ENCODE assay signal across 9 mouse cellular contexts in the genomic region with DNA sequence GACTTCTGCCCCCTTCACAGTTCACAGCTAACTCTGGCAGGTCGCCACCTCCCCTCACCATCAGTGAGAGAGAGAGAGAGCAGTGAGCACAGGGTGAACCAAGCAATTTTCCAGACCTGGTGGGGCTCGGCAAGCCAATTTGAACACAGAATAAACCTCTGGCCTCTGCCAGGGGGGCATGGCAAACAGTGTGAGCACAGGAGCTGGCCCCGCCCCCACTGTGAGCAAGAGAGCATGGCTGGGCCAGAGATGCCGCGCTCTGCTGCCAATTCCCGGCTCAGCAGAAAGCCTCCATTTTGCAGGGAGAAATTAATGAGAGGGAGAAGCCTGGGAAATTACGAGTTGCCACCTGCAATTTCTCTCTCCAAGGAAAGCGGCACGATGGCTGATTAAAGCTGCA. TPM values are rescaled to one million over a fixed set of nuclear protein-coding genes. Genes with fewer than 3 reads are reported as not detected.
DNase-seq lines count a peak whose midpoint lies in the region; ATAC-seq and TF ChIP-seq lines count a peak whose summit lies in the region.
"Had no signal": no experiment of that assay in that cellular context is flagged by ENCODE, and none has a peak within 500 bp of the region (broad histone marks: within the 10 kb centered on the region; RNA-seq: fewer than 3 reads in every experiment).

No protein-coding gene starts in this region.

- H3K4me2 ChIP-seq in hindbrain, embryonic 11.5 days (replicated peaks; ENCODE audit: low read depth, low read length): no peak overlapping the region
- 0 out of 2 replicates have a peak overlapping the region, but pooled peaks have one; percentile 9 for H3K4me2 ChIP-seq in hindbrain, embryonic 14.5 days (replicated peaks)
- no peak overlapping the region; the same call in 1 of the 2 replicates for H3K4me2 ChIP-seq in stomach, postnatal 0 days (replicated peaks; ENCODE audit: low read depth)

- DNase-seq in hindbrain, embryonic 10.5 days (ENCODE audit: low spot score): no peak
- no peak for DNase-seq in hindbrain, embryonic 11.5 days (ENCODE audit: low spot score)
- peak; percentile 55 for DNase-seq in right cerebral cortex, postnatal 4 days
- no peak for DNase-seq in right cerebral cortex, postnatal 25 days
- no peak for DNase-seq in hindbrain, embryonic 14.5 days (ENCODE audit: low spot score)
- peak; percentile 64 for DNase-seq in stomach, postnatal 0 days (ENCODE audit: low spot score)
- DNase-seq in left cerebral cortex, adult 11 months (ENCODE audit: low spot score): no peak
- DNase-seq: gastrocnemius, postnatal 10 days had no signal

- no peak for ATAC-seq in hindbrain, embryonic 11.5 days (ENCODE audit: low FRiP score)
- no peak for ATAC-seq in hindbrain, embryonic 14.5 days (ENCODE audit: low FRiP score)
- ATAC-seq in stomach, postnatal 0 days (ENCODE audit: low FRiP score, low TSS enrichment): no peak
- no peak for ATAC-seq in inflammation-experienced regulatory T-cells, adult 6 months

- TF ChIP-seq CTCF in stomach, postnatal 0 days (IDR thresholded peaks at IDR 0.05; ENCODE audit: low read depth): no peak

- 33% methylated on average over 9 of the region's 9 CpGs for WGBS in hindbrain, embryonic 10.5 days
- WGBS in hindbrain, embryonic 11.5 days: 37% methylated on average over 9 of the region's 9 CpGs
- WGBS in hindbrain, embryonic 14.5 days: 17% methylated on average over 9 of the region's 9 CpGs
- 19% methylated on average over 9 of the region's 9 CpGs for WGBS in stomach, postnatal 0 days

- no peaks in the 10 kb centered on the region for H3K9me3 ChIP-seq in hindbrain, embryonic 10.5 days
- H3K9me3 ChIP-seq in hindbrain, embryonic 11.5 days (ENCODE audit: control insufficient read depth, low read length): no peaks in the 10 kb centered on the region
- no peaks in the 10 kb centered on the region for H3K9me3 ChIP-seq in hindbrain, embryonic 14.5 days (ENCODE audit: control insufficient read depth, low read length)
- H3K9me3 ChIP-seq in stomach, postnatal 0 days (ENCODE audit: control insufficient read depth, low read length): no peaks in the 10 kb centered on the region

- no peak overlapping the region for H3K9ac ChIP-seq in hindbrain, embryonic 11.5 days (ENCODE audit: low read depth, low read length)
- peak overlapping the region; percentile 37 for H3K9ac ChIP-seq in hindbrain, embryonic 14.5 days
- no peak overlapping the region for H3K9ac ChIP-seq in stomach, postnatal 0 days (ENCODE audit: low read length)

- peaks cover 80% of the 10 kb centered on the region for H3K4me1 ChIP-seq in hindbrain, embryonic 10.5 days (replicated peaks)
- peaks cover 26% of the 10 kb centered on the region for H3K4me1 ChIP-seq in hindbrain, embryonic 11.5 days (replicated peaks; ENCODE audit: control insufficient read depth, insufficient read depth, low read length)
- H3K4me1 ChIP-seq in hindbrain, embryonic 14.5 days (replicated peaks; ENCODE audit: control insufficient read depth, insufficient read depth, low read length): peaks cover 73% of the 10 kb centered on the region
- peaks cover 21% of the 10 kb centered on the region for H3K4me1 ChIP-seq in stomach, postnatal 0 days (replicated peaks; ENCODE audit: control insufficient read depth, insufficient read depth)

- H3K4me3 ChIP-seq in hindbrain, embryonic 10.5 days: no peak overlapping the region
- no peak overlapping the region for H3K4me3 ChIP-seq in hindbrain, embryonic 11.5 days (ENCODE audit: low read depth, low read length)
- H3K4me3 ChIP-seq in hindbrain, embryonic 14.5 days (replicated peaks; ENCODE audit: low read length): no peak overlapping the region
- H3K4me3 ChIP-seq in stomach, postnatal 0 days (ENCODE audit: low read depth, low read length): no peak overlapping the region

- H3K36me3 ChIP-seq in hindbrain, embryonic 10.5 days: no peaks in the 10 kb centered on the region
- no peaks in the 10 kb centered on the region for H3K36me3 ChIP-seq in hindbrain, embryonic 11.5 days (ENCODE audit: control insufficient read depth, insufficient read depth, low read length)
- H3K36me3 ChIP-seq in hindbrain, embryonic 14.5 days (replicated peaks; ENCODE audit: control insufficient read depth, insufficient read depth): no peaks in the 10 kb centered on the region
- H3K36me3 ChIP-seq in stomach, postnatal 0 days (ENCODE audit: control insufficient read depth, insufficient read depth, low read length): no peaks in the 10 kb centered on the region

- no peak for TF ChIP-seq EP300 in stomach, postnatal 0 days (optimal IDR thresholded peaks at IDR 0.05)

- peak overlapping the region; percentile 54 for H3K27ac ChIP-seq in hindbrain, embryonic 10.5 days
- H3K27ac ChIP-seq in hindbrain, embryonic 11.5 days (ENCODE audit: low read depth, low read length): no peak overlapping the region
- peak overlapping the region; percentile 79 for H3K27ac ChIP-seq in hindbrain, embryonic 14.5 days
- H3K27ac ChIP-seq in stomach, postnatal 0 days (replicated peaks): no peak overlapping the region; the same call in 1 of the 2 replicates

- peaks cover 85% of the 10 kb centered on the region for H3K27me3 ChIP-seq in hindbrain, embryonic 10.5 days (ENCODE audit: insufficient read depth, poor library complexity, severe bottlenecking)
- peaks cover 20% of the 10 kb centered on the region for H3K27me3 ChIP-seq in hindbrain, embryonic 11.5 days (ENCODE audit: control insufficient read depth, insufficient read depth, low read length)
- no peaks in the 10 kb centered on the region for H3K27me3 ChIP-seq in hindbrain, embryonic 14.5 days (ENCODE audit: control insufficient read depth, insufficient read depth, low read length)
- H3K27me3 ChIP-seq in stomach, postnatal 0 days (ENCODE audit: control insufficient read depth, insufficient read depth, low read length): no peaks in the 10 kb centered on the region

RNA-seq across cellular contexts. Expression of a gene that starts 58.1 kb away (rescaled TPM):
- 6.7 and 6.9 TPM in 2 replicates for polyA plus RNA-seq in hindbrain, embryonic 10.5 days (2016; fragmentation: Nextera tagmentation; extraction: Ambion mirVana)
- 12.6 and 14.8 TPM in 2 replicates for polyA plus RNA-seq in hindbrain, embryonic 11.5 days (2014; fragmentation: Nextera tagmentation; extraction: Ambion mirVana)
- polyA plus RNA-seq in hindbrain, embryonic 14.5 days (2014; fragmentation: Nextera tagmentation; extraction: Ambion mirVana): 14.0 TPM in 2 replicates
- polyA plus RNA-seq in stomach, postnatal 0 days (2015; fragmentation: Nextera tagmentation; extraction: Ambion mirVana): 3.6 and 3.7 TPM in 2 replicates
- polyA plus RNA-seq in inflammation-experienced regulatory T-cells, adult 6 months (2017; shearing (Covaris generic)): 10 to 100 TPM; 13.1 to 21.1 (median 13.8) TPM

Comparison
In these comparisons a context has a peak if more than half of its experiments do, and no peak if none do; other contexts are left out.
1. DNase-seq: peak in right cerebral cortex, postnatal 4 days (single experiment) and stomach, postnatal 0 days (single experiment); none in hindbrain, embryonic 10.5 days (single experiment), hindbrain, embryonic 11.5 days (single experiment), right cerebral cortex, postnatal 25 days (single experiment), hindbrain, embryonic 14.5 days (single experiment) and left cerebral cortex, adult 11 months (single experiment).
2. H3K27ac ChIP-seq: peak in hindbrain, embryonic 10.5 days (single experiment) and hindbrain, embryonic 14.5 days (single experiment); none in hindbrain, embryonic 11.5 days (single experiment) and stomach, postnatal 0 days (single experiment).